Mouse (Mus musculus): ENCODE results near the gene Oscar. TPM values are rescaled to one million over a fixed set of nuclear protein-coding genes. Genes with fewer than 3 reads are reported as not detected.
A peak's percentile ranks its signal among the peaks of the same experiment; 100 is the strongest.

Oscar gene
- polyA plus RNA-seq (2015; fragmentation: Nextera tagmentation; extraction: Ambion mirVana), result 0.27 TPM in 1 of 2 replicates, not detected in the other

- no peak for ATAC-seq (replicated peaks; ENCODE audit: extremely low read depth, insufficient read depth, low FRiP score)
- no peak within 1 kb of the TSS for H3K27ac ChIP-seq (ENCODE audit: low read length)
- peaks cover 5% of the 10 kb centered on the region for H3K4me1 ChIP-seq (ENCODE audit: control insufficient read depth, insufficient read depth, low read length)
- peak within 1 kb of the TSS; percentile 85 for H3K4me3 ChIP-seq (ENCODE audit: low read length)
- H3K9ac ChIP-seq (ENCODE audit: low read length), result no peak within 1 kb of the TSS
- WGBS, result 79% methylated on average over 4 of the region's 4 CpGs
- peaks cover 13% of the 10 kb centered on the region for H3K36me3 ChIP-seq (ENCODE audit: control insufficient read depth, insufficient read depth)
- H3K9me3 ChIP-seq (replicated peaks; ENCODE audit: control insufficient read depth, low read length), result no peaks in the 10 kb centered on the region
- H3K4me2 ChIP-seq (ENCODE audit: low read depth, low read length), result peak within 1 kb of the TSS; percentile 44
- H3K27me3 ChIP-seq (ENCODE audit: control insufficient read depth, insufficient read depth, low read length), result no peaks in the 10 kb centered on the region
Observed at GRCm38 (mm10) chr7:3616057-3616388, at the start of gene Oscar. Gene Oscar, minus strand, starts transcription at chr7:3616157.

GRCm38 (mm10) chr7:3665215-3666114 lies 49.5 kb upstream of the Oscar start, which contains the start of gene Leng1:
Gene Leng1, minus strand, starts transcription at chr7:3665840.
- Histone ChIP-seq H3K27me3 (ENCODE audit: control insufficient read depth, insufficient read depth, low read length) (no peaks in the 10 kb centered on the region), H3K4me3 (ENCODE audit: low read length) (peak within 1 kb of the TSS; percentile 79), H3K9ac (ENCODE audit: low read length) (peak within 1 kb of the TSS; percentile 87), H3K36me3 (ENCODE audit: control insufficient read depth, insufficient read depth) (peaks cover 23% of the 10 kb centered on the region), H3K4me2 (ENCODE audit: low read depth, low read length) (peak within 1 kb of the TSS; percentile 87), H3K27ac (ENCODE audit: low read length) (peak within 1 kb of the TSS; percentile 94), H3K9me3 (replicated peaks; ENCODE audit: control insufficient read depth, low read length) (no peaks in the 10 kb centered on the region), H3K4me1 (ENCODE audit: control insufficient read depth, insufficient read depth, low read length) (peaks cover 28% of the 10 kb centered on the region)
- 2% methylated on average over 45 of the region's 45 CpGs for WGBS
- ATAC-seq (replicated peaks; ENCODE audit: extremely low read depth, insufficient read depth, low FRiP score), result peak; percentile 99

- peak overlapping the region; percentile 87 for H3K4me2 ChIP-seq (ENCODE audit: low read depth, low read length)
- peaks cover 28% of the 10 kb centered on the region for H3K4me1 ChIP-seq (ENCODE audit: control insufficient read depth, insufficient read depth, low read length)
- no peaks in the 10 kb centered on the region for H3K9me3 ChIP-seq (replicated peaks; ENCODE audit: control insufficient read depth, low read length)
- peaks cover 31% of the 10 kb centered on the region for H3K36me3 ChIP-seq (ENCODE audit: control insufficient read depth, insufficient read depth)
- 26% methylated on average over 15 of the region's 15 CpGs for WGBS
- H3K27me3 ChIP-seq (ENCODE audit: control insufficient read depth, insufficient read depth, low read length), result no peaks in the 10 kb centered on the region
- H3K27ac ChIP-seq (ENCODE audit: low read length), result peak overlapping the region; percentile 94
- peak overlapping the region; percentile 87 for H3K9ac ChIP-seq (ENCODE audit: low read length)
- ATAC-seq (replicated peaks; ENCODE audit: extremely low read depth, insufficient read depth, low FRiP score), result peak; percentile 38
- peak overlapping the region; percentile 79 for H3K4me3 ChIP-seq (ENCODE audit: low read length)
Observed at GRCm38 (mm10) chr7:3664524-3665214, 48.7 kb upstream of the Oscar start.

GRCm38 (mm10) chr7:3658578-3658977 lies 42.6 kb upstream of the Oscar start:
- peaks cover 84% of the 10 kb centered on the region for H3K36me3 ChIP-seq (ENCODE audit: control insufficient read depth, insufficient read depth)
- no peak overlapping the region for H3K4me2 ChIP-seq (ENCODE audit: low read depth, low read length)
- peaks cover 4% of the 10 kb centered on the region for H3K4me1 ChIP-seq (ENCODE audit: control insufficient read depth, insufficient read depth, low read length)
- H3K27me3 ChIP-seq (ENCODE audit: control insufficient read depth, insufficient read depth, low read length), result no peaks in the 10 kb centered on the region
- no peak overlapping the region for H3K4me3 ChIP-seq (ENCODE audit: low read length)
- WGBS, result 94% methylated on average over 14 of the region's 14 CpGs
- H3K9me3 ChIP-seq (replicated peaks; ENCODE audit: control insufficient read depth, low read length), result no peaks in the 10 kb centered on the region
- no peak overlapping the region for H3K9ac ChIP-seq (ENCODE audit: low read length)
- no peak overlapping the region for H3K27ac ChIP-seq (ENCODE audit: low read length)
- ATAC-seq (replicated peaks; ENCODE audit: extremely low read depth, insufficient read depth, low FRiP score), result no peak

GRCm38 (mm10) chr7:3656966-3657365 lies 41.0 kb upstream of the Oscar start:
- H3K4me2 ChIP-seq (ENCODE audit: low read depth, low read length), result no peak overlapping the region
- H3K9ac ChIP-seq (ENCODE audit: low read length), result no peak overlapping the region
- H3K9me3 ChIP-seq (replicated peaks; ENCODE audit: control insufficient read depth, low read length), result no peaks in the 10 kb centered on the region
- H3K27me3 ChIP-seq (ENCODE audit: control insufficient read depth, insufficient read depth, low read length), result no peaks in the 10 kb centered on the region
- WGBS, result 71% methylated on average over 4 of the region's 4 CpGs
- ATAC-seq (replicated peaks; ENCODE audit: extremely low read depth, insufficient read depth, low FRiP score), result no peak
- H3K36me3 ChIP-seq (ENCODE audit: control insufficient read depth, insufficient read depth), result peaks cover 88% of the 10 kb centered on the region
- no peak overlapping the region for H3K27ac ChIP-seq (ENCODE audit: low read length)
- H3K4me1 ChIP-seq (ENCODE audit: control insufficient read depth, insufficient read depth, low read length), result no peaks in the 10 kb centered on the region
- no peak overlapping the region for H3K4me3 ChIP-seq (ENCODE audit: low read length)

- no peak for ATAC-seq (replicated peaks; ENCODE audit: extremely low read depth, insufficient read depth, low FRiP score)
- peaks cover 33% of the 10 kb centered on the region for H3K4me1 ChIP-seq (ENCODE audit: control insufficient read depth, insufficient read depth, low read length)
- no peaks in the 10 kb centered on the region for H3K27me3 ChIP-seq (ENCODE audit: control insufficient read depth, insufficient read depth, low read length)
- peak overlapping the region; percentile 95 for H3K4me3 ChIP-seq (ENCODE audit: low read length)
- no peaks in the 10 kb centered on the region for H3K9me3 ChIP-seq (replicated peaks; ENCODE audit: control insufficient read depth, low read length)
- H3K27ac ChIP-seq (ENCODE audit: low read length), result no peak overlapping the region
- H3K9ac ChIP-seq (ENCODE audit: low read length), result peak overlapping the region; percentile 99
- 51% methylated on average over 4 of the region's 4 CpGs for WGBS
- peaks cover 14% of the 10 kb centered on the region for H3K36me3 ChIP-seq (ENCODE audit: control insufficient read depth, insufficient read depth)
- peak overlapping the region; percentile 89 for H3K4me2 ChIP-seq (ENCODE audit: low read depth, low read length)
Observed at GRCm38 (mm10) chr7:3646641-3647040, 30.7 kb upstream of the Oscar start.

GRCm38 (mm10) chr7:3646188-3646587 lies 30.2 kb upstream of the Oscar start:
- Histone ChIP-seq H3K4me3 (ENCODE audit: low read length) (peak overlapping the region; percentile 95), H3K27ac (ENCODE audit: low read length) (no peak overlapping the region; the same call in 1 of the 2 replicates), H3K27me3 (ENCODE audit: control insufficient read depth, insufficient read depth, low read length) (no peaks in the 10 kb centered on the region), H3K4me2 (ENCODE audit: low read depth, low read length) (peak overlapping the region; percentile 89), H3K9me3 (replicated peaks; ENCODE audit: control insufficient read depth, low read length) (no peaks in the 10 kb centered on the region), H3K36me3 (ENCODE audit: control insufficient read depth, insufficient read depth) (peaks cover 12% of the 10 kb centered on the region), H3K9ac (ENCODE audit: low read length) (peak overlapping the region; percentile 99), H3K4me1 (ENCODE audit: control insufficient read depth, insufficient read depth, low read length) (peaks cover 33% of the 10 kb centered on the region)
- ATAC-seq (replicated peaks; ENCODE audit: extremely low read depth, insufficient read depth, low FRiP score), result no peak
- 6% methylated on average over 9 of the region's 9 CpGs for WGBS

GRCm38 (mm10) chr7:3645488-3646025 lies 29.6 kb upstream of the Oscar start:
- peaks cover 33% of the 10 kb centered on the region for H3K4me1 ChIP-seq (ENCODE audit: control insufficient read depth, insufficient read depth, low read length)
- H3K4me3 ChIP-seq (ENCODE audit: low read length), result peak overlapping the region; percentile 95
- H3K9ac ChIP-seq (ENCODE audit: low read length), result peak overlapping the region; percentile 99
- no peaks in the 10 kb centered on the region for H3K9me3 ChIP-seq (replicated peaks; ENCODE audit: control insufficient read depth, low read length)
- H3K27ac ChIP-seq (ENCODE audit: low read length), result peak overlapping the region; percentile 95
- H3K27me3 ChIP-seq (ENCODE audit: control insufficient read depth, insufficient read depth, low read length), result no peaks in the 10 kb centered on the region
- peak overlapping the region; percentile 89 for H3K4me2 ChIP-seq (ENCODE audit: low read depth, low read length)
- peak; percentile 1; the same call in 1 of the 2 replicates for ATAC-seq (replicated peaks; ENCODE audit: extremely low read depth, insufficient read depth, low FRiP score)
- H3K36me3 ChIP-seq (ENCODE audit: control insufficient read depth, insufficient read depth), result peaks cover 10% of the 10 kb centered on the region
- under 1% methylated on average over 41 of the region's 58 CpGs for WGBS
